Mouse (Mus musculus) myocyte (in vitro differentiated cells): Measurements from ENCODE around the gene Ubl4a.

Experiments used
- E2F4 ChIP-seq: IDR thresholded peaks from one replicate; pipeline ENCODE4 v1.6.1; 2011; ENCODE audit warnings: mild to moderate bottlenecking, control low read depth, moderate library complexity; ENCODE audit not compliant: insufficient read depth
- MYOG ChIP-seq, 3 experiments: IDR thresholded peaks; one replicate each; pipeline ENCODE4 v1.6.1; 2011; ENCODE audit warnings: control low read depth in 2 of 3, low read depth in 2 of 3, mild to moderate bottlenecking in 2 of 3; ENCODE audit not compliant: insufficient read length in 2 of 3, control insufficient read depth in 1 of 3, insufficient read depth in 1 of 3
- POLR2A ChIP-seq: IDR thresholded peaks from one replicate; pipeline ENCODE4 v1.6.1; 2011; ENCODE audit warnings: low read depth, mild to moderate bottlenecking, control low read depth, moderate library complexity; ENCODE audit not compliant: insufficient read length
- REST ChIP-seq: IDR thresholded peaks from one replicate; pipeline ENCODE4 v1.6.1; 2011; ENCODE audit warnings: mild to moderate bottlenecking, control low read depth, moderate library complexity; ENCODE audit not compliant: insufficient read depth, insufficient read length
- SRF ChIP-seq: IDR thresholded peaks from one replicate; pipeline ENCODE4 v1.6.1; 2011; ENCODE audit warnings: low read depth; ENCODE audit not compliant: control insufficient read depth, insufficient read length

GRCm38 (mm10) chrX:74353467-74353770, 19.6 kb downstream of the Ubl4a start, which contains the start of gene Lage3:
- TF ChIP-seq SRF (no peak), POLR2A (peak; percentile 78), MYOG (IDR thresholded peaks at IDR 0.05; ENCODE audit: control insufficient read depth in 1 of 3, insufficient read depth in 1 of 3, insufficient read length in 2 of 3, low read depth in 2 of 3) (no peak), E2F4 (no peak), REST (no peak)
